Mouse (Mus musculus) left cerebral cortex, postnatal 25 days (tissue): ENCODE measurements around the gene Apln. TPM values are rescaled to one million over a fixed set of nuclear protein-coding genes. Genes with fewer than 3 reads are reported as not detected.

Experiments used
- DNase-seq, 2 experiments: peaks; one replicate each; pipeline ENCODE4 v3.0.0; 2022; ENCODE audit warnings: low spot score in 2 of 2, mixed read lengths in 1 of 2
- intact Hi-C: fragments of 180-260 bp; cut with DNase I; formaldehyde crosslinking; loops from one replicate; pipeline ENCODE4 v1.15.1; 2025
- total RNA-seq, 2 experiments: library from RNA; stranded (reverse); gene quantifications; 2 replicates each; pipeline ENCODE4 v1.2.3; 2021

Apln gene
- 10 to 100 TPM; 20.1 to 29.9 TPM for total RNA-seq

DNA sequence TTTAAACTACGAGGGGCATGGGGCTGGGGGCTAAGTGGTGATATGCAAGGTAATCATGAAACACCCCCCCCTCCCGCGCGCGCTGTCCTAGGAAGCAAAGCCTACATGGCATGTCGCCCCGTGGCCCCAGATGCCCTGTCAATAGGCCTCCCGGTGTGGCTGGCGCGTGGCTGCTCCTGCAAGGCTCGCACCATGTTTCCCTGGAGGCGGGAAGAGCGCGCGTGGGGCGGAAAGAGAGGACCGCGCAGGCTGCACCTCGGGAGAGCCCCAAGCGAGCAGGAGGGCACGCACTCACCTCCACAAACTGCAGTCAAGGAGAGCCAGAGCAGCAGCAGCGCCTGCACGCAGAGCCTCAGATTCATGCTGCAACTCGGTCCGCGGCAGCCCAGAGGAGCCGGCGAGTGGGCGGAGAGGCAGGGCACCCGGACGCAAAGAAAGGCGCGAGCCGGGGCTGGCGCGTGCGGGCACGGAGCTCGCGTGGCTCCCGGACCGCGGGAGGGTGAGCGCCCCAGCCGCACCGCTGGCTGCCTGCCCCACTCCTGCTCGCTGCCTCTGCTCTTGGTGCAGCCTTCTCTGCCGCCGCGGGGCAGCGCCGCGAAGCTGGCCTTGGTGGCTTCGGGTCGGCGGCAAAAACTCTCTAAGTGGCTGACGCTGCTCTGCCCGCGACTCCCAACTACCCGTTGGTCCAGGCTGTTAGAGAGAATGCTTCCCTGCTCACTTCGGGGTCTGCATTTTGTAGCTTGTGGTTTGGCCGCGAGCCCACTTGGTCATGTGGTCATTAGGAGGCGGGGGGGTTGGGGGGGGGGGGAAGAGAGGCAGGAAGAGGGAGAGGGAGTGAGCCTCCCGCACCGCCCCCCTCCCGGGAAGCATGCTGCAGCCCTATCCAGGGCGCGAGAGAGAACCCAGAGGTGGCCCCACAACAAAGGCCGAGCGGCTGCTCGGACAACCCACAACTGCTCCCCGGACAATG lies at the start of gene Apln:
TSS of gene Apln (minus strand) at position 710 of the 970 bp plus-strand sequence.
- DNase-seq = no peak
- intact Hi-C loops = no loop called here

DNA sequence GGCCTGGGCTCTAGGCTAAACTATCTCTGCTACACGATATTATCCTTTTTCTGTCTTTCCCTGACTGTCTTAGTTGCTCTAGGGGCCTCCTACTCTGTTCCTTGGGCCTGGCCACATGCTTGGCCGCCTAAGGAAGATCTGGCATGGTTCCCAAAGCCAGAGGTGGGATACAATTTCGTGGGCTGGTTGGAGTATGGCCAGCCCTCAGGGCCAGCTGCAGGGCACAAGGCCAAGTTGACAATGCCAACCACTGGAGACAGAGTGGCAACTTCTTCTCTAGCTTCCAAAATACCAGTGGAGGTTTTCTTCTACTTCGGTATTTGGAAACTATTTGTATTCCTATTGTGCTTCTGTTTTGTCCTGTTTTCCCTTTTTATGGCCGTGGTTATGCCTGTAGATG lies 47.7 kb upstream of the Apln start:
- DNase-seq = no peak
- intact Hi-C loops = no loop called here

DNA sequence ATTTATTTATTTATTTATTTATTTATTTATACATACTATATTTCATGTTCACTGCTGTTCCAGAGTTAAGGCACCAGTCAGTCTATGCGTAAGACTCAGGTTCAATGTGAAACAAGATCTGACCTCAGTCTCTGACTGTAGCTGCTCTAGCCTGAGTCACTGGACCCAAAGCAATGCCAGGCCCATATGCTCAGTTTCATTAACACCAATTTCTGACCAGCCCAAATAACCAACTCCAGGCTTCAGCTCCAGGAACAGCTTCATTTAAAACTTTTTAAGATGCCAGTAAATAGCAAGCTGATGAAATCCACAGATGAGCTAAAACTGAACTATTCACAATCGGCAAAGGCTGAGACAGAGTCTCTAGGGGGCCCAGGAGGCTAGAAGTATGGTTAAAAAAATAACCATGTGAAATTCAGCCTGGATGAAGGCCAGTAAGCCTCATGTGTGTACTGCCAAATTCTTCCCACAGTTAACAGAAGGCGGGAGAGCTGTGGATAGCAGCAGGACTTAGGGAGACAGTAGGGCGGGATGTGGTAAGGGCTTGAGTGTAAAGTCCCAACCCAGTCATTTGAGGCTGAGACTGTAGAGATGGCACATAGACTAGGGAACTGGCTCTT lies 42.3 kb upstream of the Apln start:
- peak in 1 of 2 experiments; percentile 56 for DNase-seq
- intact Hi-C loops = no loop called here

DNA sequence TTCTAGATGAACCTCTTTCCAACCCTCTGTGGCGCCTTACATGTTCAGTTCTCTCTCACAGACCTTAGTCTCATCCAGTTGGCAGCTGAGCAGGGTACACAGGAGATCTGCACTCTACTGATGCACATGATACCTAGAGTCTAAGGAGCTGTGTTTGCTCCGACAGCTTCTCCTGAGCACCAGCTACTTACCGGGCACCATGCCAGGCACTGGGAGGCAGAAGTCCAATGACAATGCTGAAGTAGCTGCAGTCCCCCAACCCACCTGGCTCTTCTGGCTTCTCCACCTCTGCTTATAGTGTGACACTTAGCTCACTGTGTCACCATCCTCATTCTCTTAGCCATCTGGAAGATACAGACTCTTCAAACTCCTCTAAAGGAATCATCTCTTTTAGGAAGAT lies 40.0 kb upstream of the Apln start:
- peak in 1 of 2 experiments; percentile 18 for DNase-seq
- intact Hi-C loops = no loop called here

DNA sequence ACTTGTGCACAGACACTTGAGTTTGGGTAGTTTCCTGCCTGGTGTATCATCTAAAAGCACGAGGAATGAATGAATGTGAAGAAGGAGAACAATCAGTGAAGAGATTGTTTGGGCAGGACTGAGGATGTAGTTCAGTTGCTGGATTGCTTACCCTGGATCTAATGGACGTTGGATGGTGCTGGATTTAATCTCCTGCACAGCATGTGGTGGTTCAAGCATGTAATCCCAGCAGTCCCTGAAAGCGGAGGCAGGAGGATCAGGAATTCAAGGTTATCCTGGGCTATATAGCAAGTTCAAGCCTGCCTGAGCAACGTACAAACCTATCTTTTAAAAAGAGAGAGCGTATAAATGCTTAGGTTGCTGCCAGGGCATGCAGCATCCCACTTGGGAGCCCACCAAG lies 37.7 kb upstream of the Apln start:
- intact Hi-C loops = no loop called here

DNA sequence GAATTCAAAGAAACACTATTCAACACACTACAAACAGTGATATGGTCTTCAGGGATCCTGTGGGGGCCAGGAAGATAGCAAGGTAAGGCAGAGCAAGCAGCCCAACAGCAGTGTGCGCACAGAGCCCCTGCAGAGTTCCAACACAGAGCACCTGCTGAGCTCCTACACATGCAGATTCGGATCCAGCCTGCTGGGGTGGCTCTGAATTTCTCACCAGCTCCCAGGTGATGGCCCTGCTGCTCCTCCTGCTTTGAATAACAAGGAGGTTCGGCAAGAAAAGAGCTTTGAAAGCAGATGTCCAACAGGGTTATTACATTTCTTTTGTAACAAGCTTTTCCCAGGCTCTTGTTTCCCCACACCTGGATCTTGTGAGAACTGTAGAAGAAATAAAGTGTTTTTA lies 37.3 kb upstream of the Apln start:
- DNase-seq = no peak
- intact Hi-C loops = no loop called here

More for the DNA sequence above, 37.7 kb upstream of the Apln start:
- DNase-seq = no peak

DNA sequence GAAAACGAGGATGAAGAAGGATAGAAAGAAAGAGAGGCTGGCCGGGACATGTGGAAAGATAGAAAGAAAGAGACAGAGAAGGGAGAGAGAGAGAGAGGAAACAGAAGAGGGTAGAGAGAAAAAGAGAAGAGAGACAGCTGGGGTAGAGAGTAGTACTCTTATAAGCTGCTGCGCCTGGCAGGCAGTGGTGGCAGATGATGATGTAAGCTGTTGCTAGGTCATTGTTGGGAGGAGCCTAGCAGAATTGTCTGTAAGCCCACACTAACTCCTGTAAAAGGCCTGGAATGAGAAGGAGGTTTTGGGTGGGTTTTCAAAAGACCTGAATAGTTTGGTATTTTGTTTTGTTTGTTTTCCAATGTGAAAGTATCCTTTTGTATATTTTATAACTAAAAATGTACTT lies 32.2 kb upstream of the Apln start:
- intact Hi-C loops = no loop called here
- no peak for DNase-seq

DNA sequence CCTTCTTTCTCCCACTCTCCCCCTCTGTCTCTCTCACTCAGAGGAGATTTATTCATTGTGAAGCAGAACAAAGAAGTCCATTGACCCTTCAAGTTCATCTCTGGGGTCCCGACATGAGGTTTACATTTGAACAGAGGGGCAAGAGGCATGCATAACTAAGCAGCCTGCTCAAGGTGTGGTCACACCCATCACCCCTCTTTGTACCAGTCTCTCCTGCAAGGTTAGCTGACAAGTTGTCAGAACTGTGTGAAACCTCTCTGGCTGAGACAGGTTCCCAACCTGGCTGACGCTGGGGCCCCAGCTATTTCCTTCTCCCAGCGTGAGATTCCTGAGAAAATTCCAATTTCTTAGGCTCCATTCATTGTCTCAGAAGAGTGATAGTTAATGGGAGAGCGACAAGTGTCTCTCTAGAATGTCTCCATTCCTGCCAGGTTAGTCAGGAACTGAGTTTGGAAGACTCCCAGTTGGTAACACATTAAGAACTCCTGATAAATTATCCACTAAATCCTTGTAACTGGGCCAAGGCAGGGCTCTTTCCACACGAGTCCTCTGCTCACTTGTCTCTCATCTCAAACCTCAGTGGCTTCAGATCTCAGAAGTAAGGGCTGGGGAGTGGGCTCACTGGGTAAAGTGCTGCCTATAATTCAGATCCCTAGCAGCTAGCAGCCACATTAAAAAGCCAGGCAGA lies 29.7 kb upstream of the Apln start:
- intact Hi-C loops = no loop called here
- DNase-seq = no peak

DNA sequence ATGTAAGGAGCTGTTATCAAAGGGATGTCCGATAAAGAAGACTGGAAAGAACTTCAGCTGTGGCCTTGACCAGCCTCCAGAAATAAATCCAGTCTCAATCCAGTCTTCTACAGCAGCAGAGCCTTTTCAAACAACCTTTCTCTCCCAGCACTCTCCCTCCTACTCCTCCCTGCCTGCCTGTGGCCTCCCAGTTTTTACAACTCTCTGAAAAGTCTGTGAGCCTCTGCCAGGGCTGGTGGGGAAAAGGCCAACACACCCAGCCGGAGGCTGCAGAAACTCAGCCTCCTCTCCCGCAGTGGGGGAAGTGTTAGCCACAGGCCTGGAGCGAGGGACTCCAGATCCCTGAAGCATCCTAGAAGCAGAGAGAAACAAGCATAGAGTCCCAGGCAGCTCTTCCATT lies 27.8 kb upstream of the Apln start:
- intact Hi-C loops = no loop called here
- DNase-seq = no peak

DNA sequence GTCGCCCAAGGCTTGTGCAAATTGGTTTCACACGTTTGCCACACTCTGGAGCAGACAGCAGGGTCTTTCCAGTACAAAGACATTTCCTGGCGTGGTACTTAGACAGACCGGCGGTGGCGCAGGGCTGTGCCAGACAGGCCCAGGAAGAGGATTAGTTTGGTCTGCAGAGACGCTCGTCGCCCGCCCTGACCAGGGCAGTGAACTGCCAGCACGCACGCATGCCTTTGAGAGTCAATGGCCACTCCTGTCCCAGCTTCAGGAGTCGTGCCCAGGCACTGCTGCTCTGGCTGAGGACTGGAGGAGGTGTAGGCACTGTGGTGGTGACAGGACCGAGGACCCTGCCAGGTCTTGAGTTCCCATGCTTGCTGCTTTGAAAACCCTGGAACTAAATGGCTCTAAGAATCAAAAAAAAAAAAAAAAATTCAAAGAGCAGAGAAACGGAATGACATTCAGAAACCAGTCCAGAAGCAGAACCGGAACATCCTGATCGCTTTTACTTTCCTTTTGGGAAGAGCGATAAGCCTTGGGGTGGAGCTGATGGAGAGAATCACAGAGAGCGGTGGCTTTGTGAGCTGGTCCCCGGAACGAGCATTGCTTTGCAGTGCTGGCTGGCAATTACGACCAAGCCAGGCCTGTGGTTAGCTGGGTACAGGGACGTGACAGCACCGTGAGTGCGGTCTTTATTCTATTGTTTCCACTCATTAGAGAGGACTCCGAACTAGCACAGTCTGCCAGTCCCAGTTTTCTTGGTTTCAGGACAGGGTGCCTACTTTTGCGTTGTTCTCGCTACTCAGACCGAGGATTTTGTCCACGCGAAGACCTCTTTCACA lies 19.7 kb upstream of the Apln start:
- intact Hi-C loops = no loop called here

DNA sequence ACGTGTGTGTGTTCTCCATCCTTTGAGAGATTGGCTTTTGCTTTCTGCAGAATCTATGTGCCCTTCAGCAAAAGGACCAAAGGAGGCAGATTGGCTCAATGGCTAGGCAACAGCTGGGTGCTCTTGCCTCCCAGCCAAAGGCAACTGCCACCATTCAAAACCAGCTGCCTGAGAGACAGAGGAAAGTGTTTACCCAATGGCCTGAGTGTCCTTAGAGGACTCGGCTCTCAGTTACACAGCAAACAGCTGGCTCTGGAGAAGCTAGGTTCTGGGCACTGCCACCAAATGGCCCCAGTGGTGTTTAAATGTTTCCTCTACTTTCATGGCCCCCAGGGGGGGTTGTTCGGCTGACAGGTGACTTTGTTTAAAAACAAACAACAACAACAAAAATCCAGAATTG lies 19.1 kb upstream of the Apln start:
- intact Hi-C loops = no loop called here
- DNase-seq = no peak

More for the DNA sequence above, 19.7 kb upstream of the Apln start:
- peak; percentile 24 to 28 for DNase-seq

DNA sequence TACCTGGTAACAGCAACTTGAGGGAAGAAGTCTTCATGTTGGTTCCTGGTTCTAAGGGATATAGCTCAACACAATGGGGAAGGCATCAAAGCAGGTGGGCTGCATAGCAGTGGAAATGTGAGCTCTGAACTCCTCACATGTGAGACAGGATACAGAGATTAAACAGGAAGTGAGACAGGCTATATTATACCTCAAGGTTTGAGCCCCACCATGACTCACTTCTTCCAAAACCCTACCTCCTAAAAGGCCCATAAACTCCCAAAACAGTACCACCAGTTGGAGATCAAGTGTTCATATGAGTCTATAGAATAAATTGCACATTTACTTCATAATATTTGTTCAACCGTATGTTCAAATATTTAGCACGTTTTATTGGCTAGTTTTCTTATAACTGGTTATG lies 11.7 kb upstream of the Apln start:
- intact Hi-C loops = no loop called here
- DNase-seq = no peak

DNA sequence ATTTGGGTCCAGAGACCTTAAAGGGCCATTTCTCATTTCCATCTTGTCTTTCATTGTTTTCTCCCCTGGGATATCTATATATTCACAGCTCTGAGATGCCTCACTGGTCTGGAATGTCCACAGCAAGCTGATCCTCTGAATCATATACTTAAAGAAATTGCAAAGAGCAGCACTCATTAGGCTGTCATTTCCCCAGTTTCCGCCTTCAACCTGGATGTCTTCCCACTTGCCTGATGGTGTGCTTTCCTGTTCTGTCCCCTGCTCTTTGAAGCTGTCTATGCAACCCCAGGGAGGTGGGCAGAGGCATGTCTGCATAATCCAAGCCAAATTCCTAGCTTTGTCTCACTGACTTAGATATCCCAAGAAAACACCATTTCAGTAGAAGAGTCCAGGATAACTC lies 9.6 kb upstream of the Apln start:
- intact Hi-C loops = no loop called here
- no peak for DNase-seq

DNA sequence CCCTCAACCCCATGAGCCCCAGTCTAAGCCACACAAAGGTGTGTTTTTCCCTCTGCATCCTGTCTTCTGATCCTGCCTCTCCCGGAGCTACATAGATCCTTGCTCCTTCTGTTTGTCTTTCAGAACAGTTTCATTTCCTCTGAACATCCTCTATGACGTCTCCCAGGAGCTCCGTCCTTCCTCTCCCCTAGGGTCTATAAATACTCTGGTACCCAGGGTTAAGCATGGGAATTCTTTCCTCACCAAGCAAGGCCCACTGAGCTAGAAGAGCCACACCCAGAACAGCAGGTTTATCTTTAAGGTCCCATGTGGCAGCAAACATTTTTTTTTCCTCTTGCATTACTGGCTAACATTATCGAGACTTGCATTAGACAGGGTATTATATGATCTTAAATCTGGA lies 8.1 kb upstream of the Apln start:
- intact Hi-C loops = no loop called here
- DNase-seq = no peak

DNA sequence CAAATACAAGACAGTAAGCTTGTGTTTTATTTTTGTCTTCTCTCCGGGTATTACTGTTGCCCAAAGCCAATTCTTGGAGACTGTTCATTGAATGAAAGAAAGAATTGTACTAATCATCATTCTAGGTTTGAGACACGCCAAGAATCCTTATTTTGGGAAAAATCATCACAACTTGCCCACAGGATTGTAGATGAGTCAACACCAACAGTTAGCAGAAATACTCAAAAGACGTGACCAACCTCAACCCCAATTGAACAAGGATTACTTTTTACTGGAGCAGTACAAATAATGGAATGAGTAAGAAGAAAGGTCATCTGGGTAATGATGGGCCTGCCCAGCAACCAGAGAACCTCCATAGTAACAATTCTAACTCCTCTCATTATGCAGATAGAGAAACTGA lies 5.7 kb upstream of the Apln start:
- intact Hi-C loops = no loop called here
- DNase-seq = no peak

DNA sequence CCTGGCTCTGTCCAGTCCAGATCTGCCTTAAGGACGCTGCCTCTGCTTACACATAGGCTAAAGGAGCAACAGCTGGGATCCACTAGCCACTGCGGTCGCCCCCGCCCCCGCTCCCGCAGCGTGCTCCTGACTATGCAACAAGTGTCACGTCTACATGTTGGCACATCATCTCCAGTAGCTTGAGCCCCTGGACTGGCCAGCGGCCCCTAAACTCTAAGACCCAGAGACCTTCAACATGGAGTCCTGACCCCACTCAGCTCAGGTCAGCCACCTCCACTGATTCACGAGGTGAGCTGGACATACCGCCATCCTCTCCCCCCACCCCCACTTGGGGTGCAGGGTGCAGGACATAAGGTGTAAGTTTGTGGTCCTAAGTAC lies 898 bp downstream of the Apln start:
- DNase-seq = no peak
- intact Hi-C loops = no loop called here

DNA sequence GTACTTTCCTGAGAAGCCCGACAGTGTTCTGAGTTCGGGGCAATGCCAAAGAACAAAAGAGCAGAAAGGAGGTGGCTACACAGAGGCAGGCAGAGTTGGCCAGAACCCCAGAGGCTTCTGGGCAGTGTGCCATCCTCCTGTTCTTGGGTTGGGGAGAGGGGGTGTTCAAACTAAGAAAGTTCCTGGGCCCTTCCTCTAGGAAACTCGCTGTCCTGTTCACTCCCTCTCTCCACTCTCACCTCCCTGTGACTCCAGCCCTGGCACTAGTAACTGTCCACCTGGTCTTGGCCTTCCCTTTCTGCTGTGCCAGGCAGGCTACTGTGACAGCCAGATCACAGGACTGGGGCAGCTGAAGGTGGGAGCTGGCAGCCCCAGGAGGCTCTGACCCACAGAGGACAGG lies 1.6 kb downstream of the Apln start:
- intact Hi-C loops = no loop called here
- DNase-seq = peak in 1 of 2 experiments; percentile 44

DNA sequence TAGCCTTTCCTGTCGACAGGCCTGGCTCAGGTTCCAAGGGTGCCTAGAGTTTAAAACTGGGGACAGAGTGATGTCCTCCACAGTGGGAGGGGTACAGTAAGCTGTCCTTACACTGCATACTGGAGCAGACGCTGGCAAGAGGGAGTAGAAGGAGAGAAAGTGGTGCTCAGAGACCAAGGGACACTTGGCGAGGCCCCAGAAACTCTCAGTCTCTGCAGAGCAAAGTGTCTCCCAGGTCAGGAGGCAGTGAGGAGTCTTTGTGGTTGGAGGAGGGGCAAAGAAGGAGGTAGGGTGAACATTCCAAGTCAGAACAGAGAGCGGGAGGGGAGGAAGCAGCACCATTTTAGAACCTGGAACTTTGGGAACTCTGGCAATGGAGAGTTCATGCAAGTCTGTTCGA lies 2.8 kb downstream of the Apln start:
- intact Hi-C loops = no loop called here
- no peak for DNase-seq

DNA sequence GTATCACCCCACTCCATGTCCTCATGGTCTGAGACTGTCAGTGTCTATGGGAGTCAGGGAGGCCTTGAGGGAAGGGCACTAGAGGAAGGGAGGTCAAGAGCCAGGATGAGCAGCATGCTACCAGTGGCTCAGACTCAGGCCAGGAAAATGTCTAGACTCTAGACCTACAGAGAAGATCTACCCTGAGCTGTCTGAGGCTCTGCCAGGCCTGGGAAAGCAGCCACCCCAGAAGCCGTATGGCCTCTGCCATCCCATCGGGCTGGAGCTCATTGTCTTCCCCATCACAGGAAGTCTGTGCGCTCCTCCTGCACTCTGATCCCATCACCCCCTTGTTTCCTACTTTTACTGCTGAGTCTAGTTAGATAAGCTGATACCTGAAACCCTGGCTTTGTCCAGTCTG lies 4.1 kb downstream of the Apln start:
- no peak for DNase-seq
- intact Hi-C loops = no loop called here

DNA sequence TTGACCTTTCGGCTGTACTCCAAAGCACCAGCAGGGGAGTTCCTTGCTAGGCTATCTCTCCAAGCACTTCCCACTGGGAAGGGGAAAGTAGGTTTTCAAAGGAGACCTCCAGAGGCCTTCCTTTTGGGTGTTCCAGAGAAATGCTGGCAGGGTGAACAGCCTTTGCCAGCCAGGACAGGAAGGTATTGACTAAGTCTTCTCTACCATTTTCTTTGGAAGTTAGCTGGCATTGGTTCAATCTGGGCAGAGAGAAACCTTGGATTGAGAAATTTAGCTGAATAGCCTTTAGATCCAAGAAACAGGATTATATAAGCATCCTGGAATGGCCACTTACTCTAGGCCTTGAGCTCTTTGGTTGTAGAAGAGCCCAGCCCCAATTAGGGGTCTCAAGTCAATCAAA lies 11.8 kb downstream of the Apln start:
- intact Hi-C loops = loop anchor here (5.0 kb wide), 1 partner anchor 184 kb away; the partner anchor contains the start of gene Zdhhc9

More for the DNA sequence above, 11.8 kb downstream of the Apln start:
- no peak for DNase-seq
